Mouse (Mus musculus): ENCODE measurements around the gene Lancl2. TPM values are rescaled to one million over a fixed set of nuclear protein-coding genes. Genes with fewer than 3 reads are reported as not detected.

Lancl2 gene
- polyA plus RNA-seq, 1 experiment from 2014 or later = 7.0 TPM

- ATAC-seq = peak; percentile 100
Measured at GRCm38 (mm10) chr6:57702743-57703499, 581 bp downstream of the Lancl2 start.

DNA sequence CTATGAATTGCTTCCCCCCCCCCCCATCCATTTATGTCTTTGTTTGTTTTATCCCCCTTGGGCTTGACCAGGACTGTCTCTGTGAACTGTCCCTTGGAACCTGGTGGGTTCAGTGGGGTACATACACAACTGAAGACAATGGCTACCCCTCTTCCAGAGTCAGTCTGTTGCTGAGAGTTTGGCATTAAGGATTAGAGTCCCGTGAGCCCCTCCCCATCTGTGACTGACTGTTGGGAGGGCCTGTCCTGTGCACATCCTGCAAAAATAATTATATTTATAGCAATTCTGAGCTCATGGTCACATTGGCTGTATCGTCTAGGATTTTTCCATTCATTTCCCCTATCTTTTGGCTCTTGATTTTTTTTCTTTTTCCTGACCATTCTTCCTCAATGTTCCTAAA, 1.4 kb downstream of the Lancl2 start:
- Histone ChIP-seq H3K4me3 (ENCODE audit: low read depth, low read length) (peak overlapping the region; percentile 58), H3K27me3 (replicated peaks; ENCODE audit: control insufficient read depth, insufficient read depth, low read length) (no peaks in the 10 kb centered on the region), H3K4me2 (replicated peaks; ENCODE audit: low read depth) (peak overlapping the region; percentile 79), H3K9ac (ENCODE audit: low read depth, low read length) (peak overlapping the region; percentile 60; the same call in 1 of the 2 replicates), H3K36me3 (ENCODE audit: control insufficient read depth, insufficient read depth) (no peaks in the 10 kb centered on the region), H3K9me3 (ENCODE audit: control insufficient read depth) (no peaks in the 10 kb centered on the region), H3K4me1 (replicated peaks; ENCODE audit: control insufficient read depth, insufficient read depth, low read length) (no peaks in the 10 kb centered on the region), H3K27ac (ENCODE audit: low read depth, low read length) (no peak overlapping the region)
- WGBS = 19% methylated on average over 2 of the region's 2 CpGs
- no peak for ATAC-seq
- TF ChIP-seq CTCF (IDR thresholded peaks at IDR 0.05; ENCODE audit: low read depth) = no peak

More at GRCm38 (mm10) chr6:57702743-57703499, 581 bp downstream of the Lancl2 start:
- peak overlapping the region; percentile 60 for H3K9ac ChIP-seq (ENCODE audit: low read depth, low read length)
- H3K4me2 ChIP-seq (replicated peaks; ENCODE audit: low read depth) = peak overlapping the region; percentile 79
- peak overlapping the region; percentile 61 for H3K27ac ChIP-seq (ENCODE audit: low read depth, low read length)
- no peaks in the 10 kb centered on the region for H3K4me1 ChIP-seq (replicated peaks; ENCODE audit: control insufficient read depth, insufficient read depth, low read length)
- H3K9me3 ChIP-seq (ENCODE audit: control insufficient read depth) = no peaks in the 10 kb centered on the region
- H3K36me3 ChIP-seq (ENCODE audit: control insufficient read depth, insufficient read depth) = no peaks in the 10 kb centered on the region
- H3K27me3 ChIP-seq (replicated peaks; ENCODE audit: control insufficient read depth, insufficient read depth, low read length) = no peaks in the 10 kb centered on the region
- TF ChIP-seq CTCF (IDR thresholded peaks at IDR 0.05; ENCODE audit: low read depth) = 0 out of 2 replicates have a peak, but pooled peaks have one; percentile 1
- WGBS = under 1% methylated on average over 59 of the region's 59 CpGs
- peak overlapping the region; percentile 58 for H3K4me3 ChIP-seq (ENCODE audit: low read depth, low read length)

DNA sequence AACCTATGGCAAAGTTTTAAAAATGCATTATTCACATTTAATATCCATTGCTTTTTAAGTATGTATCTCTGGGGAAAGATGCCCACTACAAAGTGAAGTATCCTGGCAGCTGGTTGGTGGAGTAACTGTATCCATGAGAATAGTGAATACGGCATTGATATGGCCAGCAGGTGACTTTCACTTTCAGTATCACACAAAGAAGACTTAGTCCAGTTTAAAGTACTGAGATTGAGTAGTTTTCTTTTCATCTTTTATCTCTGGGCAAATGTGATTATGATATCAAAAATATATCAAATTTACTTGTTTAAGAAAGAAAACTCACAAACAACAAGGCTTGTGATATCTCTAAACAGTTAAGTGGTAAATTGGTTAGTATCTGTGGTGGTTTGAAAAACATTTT, 4.4 kb downstream of the Lancl2 start:
- 58% methylated on average over 1 of the region's 1 CpGs for WGBS
- no peak for TF ChIP-seq CTCF (IDR thresholded peaks at IDR 0.05; ENCODE audit: low read depth)

DNA sequence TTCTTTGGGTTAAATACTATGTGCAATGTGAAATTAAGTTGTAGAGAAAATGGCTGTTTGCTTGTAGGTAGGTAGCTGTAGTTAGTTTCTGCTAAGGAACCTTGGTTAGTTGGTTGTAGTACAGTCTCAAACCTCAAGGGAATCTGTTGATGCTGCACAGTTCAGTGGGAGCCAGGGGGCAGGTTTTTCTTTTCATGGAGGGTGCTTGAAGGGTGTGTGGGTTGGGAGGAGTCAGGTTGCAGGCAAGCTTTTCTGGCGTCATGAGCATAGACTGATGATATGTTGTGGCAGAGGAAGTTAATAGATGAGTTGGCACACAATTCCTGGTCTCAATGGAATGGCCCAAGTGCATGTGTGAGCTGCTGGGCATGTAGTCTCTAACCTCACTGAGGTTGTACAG, 9.4 kb downstream of the Lancl2 start:
- no peak overlapping the region for H3K4me3 ChIP-seq (ENCODE audit: low read depth, low read length)
- no peak overlapping the region for H3K27ac ChIP-seq (ENCODE audit: low read depth, low read length)
- H3K4me1 ChIP-seq (replicated peaks; ENCODE audit: control insufficient read depth, insufficient read depth, low read length) = no peaks in the 10 kb centered on the region
- no peaks in the 10 kb centered on the region for H3K36me3 ChIP-seq (ENCODE audit: control insufficient read depth, insufficient read depth)
- ATAC-seq = no peak
- no peak overlapping the region for H3K4me2 ChIP-seq (replicated peaks; ENCODE audit: low read depth)
- H3K9me3 ChIP-seq (ENCODE audit: control insufficient read depth) = no peaks in the 10 kb centered on the region
- no peaks in the 10 kb centered on the region for H3K27me3 ChIP-seq (replicated peaks; ENCODE audit: control insufficient read depth, insufficient read depth, low read length)
- TF ChIP-seq CTCF (IDR thresholded peaks at IDR 0.05; ENCODE audit: low read depth) = 0 out of 2 replicates have a peak, but pooled peaks have one; percentile 13
- 14% methylated on average over 1 of the region's 1 CpGs for WGBS
- no peak overlapping the region for H3K9ac ChIP-seq (ENCODE audit: low read depth, low read length)

More for the DNA sequence above, 4.4 kb downstream of the Lancl2 start:
- ATAC-seq = no peak
- H3K4me1 ChIP-seq (replicated peaks; ENCODE audit: control insufficient read depth, insufficient read depth, low read length) = no peaks in the 10 kb centered on the region
- H3K36me3 ChIP-seq (ENCODE audit: control insufficient read depth, insufficient read depth) = no peaks in the 10 kb centered on the region
- no peak overlapping the region for H3K4me2 ChIP-seq (replicated peaks; ENCODE audit: low read depth)
- no peak overlapping the region for H3K4me3 ChIP-seq (ENCODE audit: low read depth, low read length)
- no peak overlapping the region for H3K27ac ChIP-seq (ENCODE audit: low read depth, low read length)
- no peaks in the 10 kb centered on the region for H3K9me3 ChIP-seq (ENCODE audit: control insufficient read depth)
- H3K9ac ChIP-seq (ENCODE audit: low read depth, low read length) = no peak overlapping the region
- H3K27me3 ChIP-seq (replicated peaks; ENCODE audit: control insufficient read depth, insufficient read depth, low read length) = no peaks in the 10 kb centered on the region

- H3K36me3 ChIP-seq (ENCODE audit: control insufficient read depth, insufficient read depth) = peaks cover 10% of the 10 kb centered on the region; the same call in 1 of the 2 replicates
- no peak overlapping the region for H3K27ac ChIP-seq (ENCODE audit: low read depth, low read length)
- H3K27me3 ChIP-seq (replicated peaks; ENCODE audit: control insufficient read depth, insufficient read depth, low read length) = no peaks in the 10 kb centered on the region
- H3K4me2 ChIP-seq (replicated peaks; ENCODE audit: low read depth) = no peak overlapping the region
- 92% methylated on average over 1 of the region's 1 CpGs for WGBS
- no peak for ATAC-seq
- no peak overlapping the region for H3K4me3 ChIP-seq (ENCODE audit: low read depth, low read length)
- no peaks in the 10 kb centered on the region for H3K9me3 ChIP-seq (ENCODE audit: control insufficient read depth)
- no peak for TF ChIP-seq CTCF (IDR thresholded peaks at IDR 0.05; ENCODE audit: low read depth)
- no peak overlapping the region for H3K9ac ChIP-seq (ENCODE audit: low read depth, low read length)
- H3K4me1 ChIP-seq (replicated peaks; ENCODE audit: control insufficient read depth, insufficient read depth, low read length) = no peaks in the 10 kb centered on the region
Measured at GRCm38 (mm10) chr6:57721347-57721746, 19.0 kb downstream of the Lancl2 start.

GRCm38 (mm10) chr6:57742749-57743148, 40.4 kb downstream of the Lancl2 start:
- no peak overlapping the region for H3K4me2 ChIP-seq (replicated peaks; ENCODE audit: low read depth)
- H3K9me3 ChIP-seq (ENCODE audit: control insufficient read depth) = no peaks in the 10 kb centered on the region
- no peaks in the 10 kb centered on the region for H3K27me3 ChIP-seq (replicated peaks; ENCODE audit: control insufficient read depth, insufficient read depth, low read length)
- TF ChIP-seq CTCF (IDR thresholded peaks at IDR 0.05; ENCODE audit: low read depth) = no peak
- no peak overlapping the region for H3K4me3 ChIP-seq (ENCODE audit: low read depth, low read length)
- 97% methylated on average over 1 of the region's 1 CpGs for WGBS
- no peaks in the 10 kb centered on the region for H3K36me3 ChIP-seq (ENCODE audit: control insufficient read depth, insufficient read depth)
- H3K27ac ChIP-seq (ENCODE audit: low read depth, low read length) = no peak overlapping the region
- H3K9ac ChIP-seq (ENCODE audit: low read depth, low read length) = no peak overlapping the region
- ATAC-seq = no peak
- H3K4me1 ChIP-seq (replicated peaks; ENCODE audit: control insufficient read depth, insufficient read depth, low read length) = no peaks in the 10 kb centered on the region
